8 mouse cellular contexts compared by ENCODE assay signal in genomic region chr13:83729331-83730009, GRCm38 (mm10).
DNase-seq lines count a peak whose midpoint lies in the region; ATAC-seq and TF ChIP-seq lines count a peak whose summit lies in the region.

No protein-coding gene starts in this region.

- no peak overlapping the region for H3K27ac ChIP-seq in heart, embryonic 12.5 days (ENCODE audit: poor library complexity, severe bottlenecking)
- peak overlapping the region; percentile 100 for H3K27ac ChIP-seq in forebrain, embryonic 13.5 days
- 0 out of 2 replicates have a peak overlapping the region, but pooled peaks have one; percentile 39 for H3K27ac ChIP-seq in kidney, adult 2 months (ENCODE audit: insufficient read depth, low read depth, low read length)
- H3K27ac ChIP-seq in limb, embryonic 14.5 days (replicated peaks; ENCODE audit: low read depth, low read length): no peak overlapping the region

- no peak for TF ChIP-seq POLR2A in kidney, adult 2 months (IDR thresholded peaks at IDR 0.05; ENCODE audit: low read depth, low read length)
- no peak for TF ChIP-seq POLR2A in limb, embryonic 14.5 days (IDR thresholded peaks at IDR 0.05; ENCODE audit: borderline replicate concordance, extremely low read depth, insufficient read depth, insufficient read length)

- no peaks in the 10 kb centered on the region; the same call in 1 of the 2 replicates for H3K9me3 ChIP-seq in heart, embryonic 12.5 days (replicated peaks)
- H3K9me3 ChIP-seq in forebrain, embryonic 13.5 days (replicated peaks): no peaks in the 10 kb centered on the region
- H3K9me3 ChIP-seq in limb, embryonic 14.5 days (ENCODE audit: control insufficient read depth, low read length): no peaks in the 10 kb centered on the region

- peaks cover 66% of the 10 kb centered on the region for H3K27me3 ChIP-seq in heart, embryonic 12.5 days (replicated peaks)
- H3K27me3 ChIP-seq in forebrain, embryonic 13.5 days: no peaks in the 10 kb centered on the region
- H3K27me3 ChIP-seq in kidney, adult 2 months (replicated peaks; ENCODE audit: control insufficient read depth, insufficient read depth, low read length): peaks cover 24% of the 10 kb centered on the region
- H3K27me3 ChIP-seq in limb, embryonic 14.5 days (ENCODE audit: control insufficient read depth, insufficient read depth, low read length): peaks cover 97% of the 10 kb centered on the region

- no peak for ATAC-seq in heart, embryonic 12.5 days (ENCODE audit: insufficient number of reproducible peaks, low FRiP score)
- ATAC-seq in forebrain, embryonic 13.5 days: peak; percentile 36
- ATAC-seq in limb, embryonic 14.5 days (ENCODE audit: low FRiP score, low read depth): no peak

- under 1% methylated on average over 33 of the region's 33 CpGs for WGBS in heart, embryonic 12.5 days
- WGBS in forebrain, embryonic 13.5 days: under 1% methylated on average over 30 of the region's 33 CpGs
- 2% methylated on average over 32 of the region's 33 CpGs for WGBS in kidney, adult 2 months
- under 1% methylated on average over 33 of the region's 33 CpGs for WGBS in limb, embryonic 14.5 days

- H3K4me3 ChIP-seq in heart, embryonic 12.5 days: peak overlapping the region; percentile 77
- H3K4me3 ChIP-seq in forebrain, embryonic 13.5 days: peak overlapping the region; percentile 90
- peak overlapping the region; percentile 35 for H3K4me3 ChIP-seq in kidney, adult 2 months (ENCODE audit: insufficient read depth, low read depth, low read length)
- H3K4me3 ChIP-seq in limb, embryonic 14.5 days (replicated peaks; ENCODE audit: low read length): peak overlapping the region; percentile 59

- H3K4me2 ChIP-seq in heart, embryonic 12.5 days: peak overlapping the region; percentile 94
- H3K4me2 ChIP-seq in forebrain, embryonic 13.5 days: peak overlapping the region; percentile 87
- peak overlapping the region; percentile 86 for H3K4me2 ChIP-seq in limb, embryonic 14.5 days (replicated peaks; ENCODE audit: low read depth, low read length, severe bottlenecking)

- H3K4me1 ChIP-seq in heart, embryonic 12.5 days (replicated peaks): peaks cover 27% of the 10 kb centered on the region
- H3K4me1 ChIP-seq in forebrain, embryonic 13.5 days: no peaks in the 10 kb centered on the region
- H3K4me1 ChIP-seq in kidney, adult 2 months (ENCODE audit: control insufficient read depth, insufficient read depth, low read length): peaks cover 5% of the 10 kb centered on the region; the same call in 1 of the 2 replicates
- H3K4me1 ChIP-seq in limb, embryonic 14.5 days (ENCODE audit: control insufficient read depth, insufficient read depth, low read length): peaks cover 2% of the 10 kb centered on the region; the same call in 1 of the 2 replicates

- no peaks in the 10 kb centered on the region for H3K36me3 ChIP-seq in heart, embryonic 12.5 days
- H3K36me3 ChIP-seq in forebrain, embryonic 13.5 days (ENCODE audit: poor library complexity, severe bottlenecking): peaks cover 25% of the 10 kb centered on the region
- no peaks in the 10 kb centered on the region for H3K36me3 ChIP-seq in kidney, adult 2 months (ENCODE audit: control insufficient read depth, insufficient read depth, low read length)
- H3K36me3 ChIP-seq in limb, embryonic 14.5 days (ENCODE audit: control insufficient read depth, insufficient read depth, low read length): no peaks in the 10 kb centered on the region

- TF ChIP-seq CTCF in kidney, adult 2 months (conservative IDR thresholded peaks at IDR 0.05; ENCODE audit: insufficient read depth, insufficient read length, low read depth, low read length): no peak

- DNase-seq in heart, adult 8-10 months (ENCODE audit: low spot score): no peak
- peak; percentile 79 for DNase-seq in brain, embryonic 18.5 days (ENCODE audit: low read depth, low spot score)
- DNase-seq in kidney, adult 2 months: peak; percentile 68
- no peak for DNase-seq in limb, embryonic 14.5 days (ENCODE audit: low spot score)
- DNase-seq in right cerebral cortex, postnatal 10 days (ENCODE audit: low spot score in 2 of 2): peak; percentile 86 to 93
- DNase-seq in spleen, postnatal 4 days (ENCODE audit: low spot score in 2 of 2): no peak

- H3K9ac ChIP-seq in heart, embryonic 12.5 days: peak overlapping the region; percentile 59
- peak overlapping the region; percentile 100 for H3K9ac ChIP-seq in forebrain, embryonic 13.5 days
- H3K9ac ChIP-seq in limb, embryonic 14.5 days (ENCODE audit: low read depth, low read length, severe bottlenecking): no peak overlapping the region

Comparison
In these comparisons a context has a peak if more than half of its experiments do, and no peak if none do; other contexts are left out.
1. H3K27ac ChIP-seq: peak in forebrain, embryonic 13.5 days (single experiment) and kidney, adult 2 months (single experiment); none in heart, embryonic 12.5 days (single experiment) and limb, embryonic 14.5 days (single experiment).
2. H3K4me3 ChIP-seq: peak in every context shown above with its lines; median percentile 90 in forebrain, embryonic 13.5 days; 77 in heart, embryonic 12.5 days; 59 in limb, embryonic 14.5 days; 35 in kidney, adult 2 months.
3. DNase-seq: peak in brain, embryonic 18.5 days (single experiment), kidney, adult 2 months (single experiment) and right cerebral cortex, postnatal 10 days (2 of 2); none in heart, adult 8-10 months (single experiment), limb, embryonic 14.5 days (single experiment) and spleen, postnatal 4 days (0 of 2).
4. Peak in every context shown above with its lines, with median percentiles within 50 percentile points of each other: H3K4me2 ChIP-seq.